Mouse (Mus musculus): ENCODE measurements around the gene Tpcn1.

Tpcn1 gene

DNA sequence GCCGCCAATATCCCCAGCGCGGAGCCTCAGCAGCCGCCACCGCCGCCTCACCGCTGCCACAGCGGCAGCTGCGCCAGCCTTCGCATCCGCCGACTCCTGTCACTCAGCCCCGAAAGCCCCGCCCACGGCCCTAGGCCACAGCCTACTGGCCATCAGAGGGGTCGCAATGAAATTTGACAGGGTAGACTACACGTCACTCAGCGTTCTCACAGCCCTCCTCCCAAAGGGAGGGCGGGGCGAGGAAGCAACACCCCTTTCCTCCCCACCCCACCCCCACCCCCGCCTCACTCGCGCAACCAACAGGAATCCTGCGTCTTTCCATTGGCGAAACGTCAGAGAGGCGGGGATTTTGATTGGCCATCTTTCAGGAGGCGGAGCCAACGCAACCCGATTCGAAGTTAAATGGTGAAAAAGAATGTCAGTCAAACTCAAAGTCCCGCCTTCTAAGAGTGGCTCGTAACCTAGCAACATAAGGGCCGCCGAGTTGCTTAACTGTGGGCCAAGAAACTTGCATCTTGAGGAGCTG lies at the start of gene Tpcn1, which contains the start of gene Iqcd:
TSS of gene Tpcn1 (minus strand) at position 105 of the 526 bp plus-strand sequence.
TSS of gene Iqcd (plus strand) at position 448 of the 526 bp plus-strand sequence.
- peak; percentile 98 for DNase-seq (ENCODE audit: low spot score in 2 of 2)

DNA sequence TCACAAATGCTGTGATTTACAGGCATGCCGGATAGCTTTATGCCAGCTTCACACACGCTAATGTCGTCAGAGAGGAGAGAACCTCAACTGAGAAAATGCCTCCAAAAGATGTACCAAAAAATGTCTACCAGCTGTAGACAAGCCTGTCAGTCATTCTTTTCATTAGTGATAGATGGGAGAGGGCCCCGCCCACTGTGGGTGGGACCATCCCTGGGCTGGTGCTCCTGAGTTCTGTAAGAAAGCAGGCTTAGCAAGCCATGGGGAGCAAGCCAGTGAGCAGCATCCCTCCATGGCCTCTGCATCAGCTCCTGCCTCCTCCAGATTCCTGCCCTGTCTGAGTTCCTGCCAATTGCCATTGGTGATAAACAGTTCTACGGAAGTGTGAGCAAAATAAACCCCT lies 47.2 kb upstream of the Tpcn1 start:
- DNase-seq (ENCODE audit: low spot score in 2 of 2): no peak

DNA sequence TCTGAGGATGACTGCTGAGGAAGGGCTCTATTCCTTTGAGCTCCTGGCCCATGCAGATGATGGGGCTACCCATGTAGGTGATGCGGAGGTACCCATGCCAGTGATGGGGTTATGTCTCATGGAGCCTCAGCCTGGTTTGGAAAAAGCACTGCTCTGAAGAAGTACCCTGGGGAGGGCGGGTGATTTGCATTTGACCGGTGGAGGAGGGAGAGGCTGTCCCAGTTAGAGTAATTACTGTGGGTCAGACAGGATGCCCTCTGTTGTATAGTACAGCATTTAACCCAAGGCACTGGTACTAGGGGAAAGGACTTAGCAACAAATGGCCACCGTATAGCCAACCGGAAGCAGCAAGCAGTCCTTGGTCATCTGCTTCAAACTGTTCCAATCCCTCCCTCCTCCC lies 46.4 kb upstream of the Tpcn1 start:
- no peak for DNase-seq (ENCODE audit: low spot score in 2 of 2)

DNA sequence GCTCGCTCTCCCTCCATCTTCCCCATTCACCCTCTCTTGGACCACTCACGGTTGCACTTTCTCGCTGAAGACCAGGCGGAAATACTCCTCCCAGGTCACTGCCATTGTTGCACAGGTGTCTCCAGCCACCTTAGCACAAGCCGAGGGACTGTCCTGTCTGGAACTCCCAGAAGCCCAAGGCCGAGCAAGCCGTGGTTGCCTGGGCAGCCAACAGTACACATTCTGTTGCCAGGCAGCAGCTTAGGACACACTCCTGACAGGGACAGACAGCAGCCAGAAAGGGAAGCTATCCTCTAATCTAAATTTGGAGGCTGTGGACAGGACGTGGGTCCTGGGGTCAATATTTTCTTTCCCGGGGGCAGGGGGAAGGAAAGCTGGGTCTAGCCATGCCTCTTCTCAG lies 45.7 kb upstream of the Tpcn1 start, which contains the start of gene Cfap73:
TSS of gene Cfap73 (minus strand) at position 105 of the 400 bp plus-strand sequence.
- no peak for DNase-seq (ENCODE audit: low spot score in 2 of 2)

DNA sequence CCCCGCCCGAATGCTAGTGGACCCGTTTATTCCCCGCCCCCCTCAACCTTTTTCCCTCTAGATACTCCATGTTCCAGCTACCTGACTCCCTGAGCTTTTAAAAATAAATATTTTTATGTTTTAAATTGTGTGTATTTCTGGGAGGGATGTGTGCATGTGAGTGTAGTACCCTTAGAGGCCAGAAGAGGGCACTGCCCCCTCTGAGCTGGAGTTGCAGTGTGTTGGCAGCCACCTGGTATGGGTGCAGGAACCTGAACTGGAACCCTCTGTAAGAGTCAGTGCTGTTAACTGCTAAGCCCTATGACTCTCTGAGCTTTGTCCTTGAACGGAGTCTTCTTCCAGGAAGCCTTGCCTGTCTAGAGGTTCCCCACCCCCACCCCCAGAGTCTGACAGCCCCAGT lies 43.4 kb upstream of the Tpcn1 start:
- no peak for DNase-seq (ENCODE audit: low spot score in 2 of 2)

DNA sequence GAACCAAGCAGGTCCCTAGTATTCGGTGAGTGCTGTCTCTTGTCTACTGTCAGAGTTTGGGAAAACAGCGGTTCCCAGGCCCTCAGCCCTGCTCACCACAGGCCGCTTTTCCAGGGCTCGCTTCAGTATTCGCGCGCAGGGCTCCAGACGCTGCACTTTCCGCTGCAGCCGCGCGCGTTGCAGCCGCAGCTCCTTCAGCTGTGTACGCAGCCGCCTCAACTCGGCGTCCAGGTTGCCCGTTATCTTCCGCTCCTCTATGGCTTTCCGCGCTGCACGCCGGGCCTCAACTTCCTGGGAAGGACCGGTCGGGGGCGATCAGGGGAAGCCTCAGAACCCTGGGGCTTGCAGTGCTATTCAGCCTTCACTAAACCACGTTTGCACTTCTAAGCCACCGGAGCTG lies 42.7 kb upstream of the Tpcn1 start:
- DNase-seq (ENCODE audit: low spot score in 2 of 2): no peak

DNA sequence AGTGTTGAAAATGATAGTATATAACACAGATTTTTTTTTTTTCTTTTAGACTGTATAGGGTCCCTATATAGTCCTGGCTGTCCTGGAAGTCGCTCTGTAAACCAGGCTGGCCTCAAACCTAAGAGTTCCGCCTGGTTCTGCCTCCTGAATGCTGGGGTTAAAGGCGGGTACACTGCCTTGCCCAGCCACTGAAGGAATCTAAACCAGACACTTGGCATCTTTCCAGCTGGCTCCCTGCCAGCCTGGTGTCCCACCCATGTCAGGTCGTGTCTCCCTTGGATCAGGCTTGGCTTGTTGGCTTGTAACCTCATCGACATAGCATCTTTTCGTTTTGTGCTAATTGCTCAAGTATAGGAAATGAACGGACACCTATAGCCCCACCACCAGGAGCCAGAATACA lies 40.2 kb upstream of the Tpcn1 start:
- DNase-seq (ENCODE audit: low spot score in 2 of 2): no peak

DNA sequence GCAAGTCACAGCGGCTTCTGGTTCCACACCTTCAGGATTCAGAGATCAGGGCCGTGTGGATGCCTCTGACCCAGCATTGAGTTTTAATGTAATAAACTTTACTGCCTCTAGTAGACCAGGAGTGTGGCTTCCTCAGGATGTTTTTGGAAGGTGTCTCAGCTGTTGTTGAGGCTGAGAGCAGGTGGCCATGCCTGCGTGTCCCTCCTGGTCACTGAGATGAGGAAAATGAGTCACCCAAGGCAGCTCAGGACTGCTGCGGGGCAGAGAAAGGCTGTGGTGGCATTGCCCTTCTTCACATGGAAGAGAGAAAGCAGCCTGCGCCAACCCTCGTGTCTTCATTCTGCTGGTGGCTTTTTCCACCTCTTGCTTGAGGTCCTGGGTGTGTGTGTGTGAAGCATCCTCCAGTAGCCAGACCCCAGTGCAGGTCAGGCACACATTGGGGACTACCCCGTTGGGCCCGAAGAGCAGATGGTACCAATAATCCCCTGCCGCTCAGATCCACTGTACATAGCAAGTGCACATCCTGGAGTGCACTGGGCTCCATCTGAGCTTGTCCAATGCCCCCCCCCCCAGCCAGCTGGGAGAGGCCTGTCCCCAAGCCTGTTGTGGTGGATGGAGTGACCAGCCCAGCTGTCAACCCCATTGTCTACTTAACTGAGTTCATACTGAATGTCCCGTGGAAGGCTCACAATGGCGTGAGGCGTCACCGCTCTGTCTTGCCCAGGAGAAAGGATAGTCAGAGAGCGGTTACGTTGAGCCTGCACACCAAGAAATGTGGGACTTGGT lies 39.2 kb upstream of the Tpcn1 start:
- no peak for DNase-seq (ENCODE audit: low spot score in 2 of 2)

DNA sequence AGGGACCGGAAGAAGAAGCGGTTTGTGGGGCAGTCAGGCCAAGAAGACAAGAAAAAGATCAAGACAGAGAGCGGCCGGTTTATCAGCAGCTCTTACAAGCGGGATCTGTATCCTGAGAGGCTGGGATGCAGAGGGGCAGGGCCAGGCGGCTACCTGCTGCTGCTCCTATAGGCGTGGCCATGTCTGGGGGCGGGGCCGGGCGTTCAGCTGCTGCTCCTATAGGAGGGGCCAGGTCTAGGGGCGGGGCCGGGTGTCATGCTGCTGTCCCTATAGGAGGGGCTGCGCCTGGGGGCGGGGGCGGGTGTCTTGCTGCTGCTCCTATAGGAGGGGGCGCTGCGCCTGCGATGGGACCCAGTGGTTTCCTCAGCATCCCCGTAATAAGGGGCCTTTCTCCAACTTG lies 37.9 kb upstream of the Tpcn1 start:
- no peak for DNase-seq (ENCODE audit: low spot score in 2 of 2)

DNA sequence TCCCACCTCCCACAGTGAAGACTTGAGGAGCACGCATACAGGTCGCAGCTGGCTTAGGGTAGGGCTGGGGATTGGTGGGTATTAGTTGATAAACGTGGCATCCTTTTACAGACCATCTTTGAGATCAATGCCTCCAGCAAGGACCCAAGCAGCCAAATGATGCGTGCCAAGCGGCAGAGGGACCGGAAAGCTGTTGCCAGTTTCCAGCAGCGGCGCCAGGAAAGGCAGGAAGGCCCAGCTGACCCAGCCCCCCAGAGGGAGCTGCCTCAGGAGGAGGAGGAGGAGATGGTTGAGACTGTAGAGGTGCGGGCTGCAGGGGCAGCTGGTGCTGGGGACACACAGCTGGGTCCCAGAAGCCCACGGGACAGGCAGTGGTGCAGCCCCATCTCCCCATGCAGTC lies 36.0 kb upstream of the Tpcn1 start:
- DNase-seq (ENCODE audit: low spot score in 2 of 2): no peak

DNA sequence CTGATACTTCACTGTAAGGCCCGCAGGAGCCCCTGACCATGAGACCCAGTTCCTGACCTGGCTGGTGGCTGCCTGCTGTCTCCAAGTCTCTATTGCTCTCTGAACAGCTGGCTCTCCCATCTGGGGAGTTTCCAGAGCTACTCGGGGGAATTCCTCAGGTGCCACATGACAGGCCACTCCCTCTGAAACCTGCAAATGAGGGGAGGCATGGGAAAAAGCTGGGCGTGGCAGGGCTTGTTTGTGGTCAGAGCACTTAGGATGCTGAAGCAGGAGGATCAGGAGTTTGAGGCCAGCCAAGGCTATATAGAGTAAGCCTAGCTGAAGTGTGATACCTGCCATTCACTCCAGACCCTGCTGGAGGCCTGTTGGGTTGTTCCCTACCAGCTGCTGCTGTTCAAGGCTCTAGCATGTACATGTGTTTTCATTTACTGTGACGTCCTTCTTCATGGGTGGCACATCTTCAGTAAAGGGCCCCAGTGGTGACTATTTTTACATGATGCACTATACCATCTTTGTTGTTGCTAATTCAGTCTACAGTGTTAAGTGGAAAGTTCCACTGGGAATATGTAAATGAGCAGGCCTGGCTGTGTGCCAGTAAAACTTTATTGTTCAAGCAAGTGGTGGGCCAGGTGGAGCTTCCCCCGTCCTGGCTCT lies 33.9 kb upstream of the Tpcn1 start:
- no peak for DNase-seq (ENCODE audit: low spot score in 2 of 2)

DNA sequence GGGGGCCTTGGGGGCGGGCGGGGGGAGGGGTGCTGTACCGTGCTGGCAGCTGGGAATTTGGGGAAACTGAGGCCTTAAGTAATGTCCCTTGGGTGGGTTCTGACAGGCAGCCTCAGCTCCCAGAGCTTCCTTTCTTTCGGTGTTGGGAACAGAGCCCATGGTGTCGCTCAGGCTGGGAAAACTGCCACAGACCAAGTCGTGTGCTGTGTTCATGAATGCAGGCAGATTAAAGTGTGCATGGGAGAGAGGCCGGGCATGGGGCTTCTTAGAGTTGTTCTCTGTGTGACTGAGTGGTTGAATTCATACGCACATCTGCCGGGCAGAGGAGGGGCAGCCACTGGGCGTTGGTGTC lies 33.3 kb upstream of the Tpcn1 start:
- DNase-seq (ENCODE audit: low spot score in 2 of 2): no peak

DNA sequence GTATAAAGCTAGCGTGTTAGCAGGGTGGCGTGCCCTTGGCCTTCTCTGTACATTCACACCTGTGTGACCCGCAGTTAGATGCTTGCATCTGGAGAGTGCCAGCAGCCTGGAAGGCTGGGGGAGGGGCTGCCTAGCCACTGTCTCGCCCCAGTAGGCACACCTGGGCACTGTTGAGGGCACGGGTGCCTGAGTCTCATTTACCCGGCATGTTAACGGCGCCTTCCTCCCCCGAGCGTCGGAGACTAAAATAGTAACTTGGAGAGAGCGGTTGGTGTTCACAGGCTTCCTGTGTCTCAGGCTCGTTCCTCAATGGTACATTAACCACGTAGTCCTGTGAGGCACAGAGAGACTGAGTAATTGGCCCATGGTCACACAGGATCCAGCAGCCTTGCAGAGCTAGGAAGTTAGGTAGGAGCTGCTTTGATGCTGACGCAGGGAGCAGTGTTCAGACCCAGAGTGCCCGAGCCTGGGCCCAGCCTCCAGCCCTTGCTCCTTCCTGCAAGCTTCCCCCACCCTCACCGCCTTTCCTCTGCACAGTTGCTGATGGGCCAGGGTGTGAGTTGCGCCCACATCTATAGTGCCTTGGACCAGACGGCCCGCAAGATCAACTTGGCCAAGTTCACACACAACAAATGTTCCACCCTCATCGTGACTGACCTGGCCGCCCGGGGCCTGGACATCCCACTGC lies 32.7 kb upstream of the Tpcn1 start:
- no peak for DNase-seq (ENCODE audit: low spot score in 2 of 2)

DNA sequence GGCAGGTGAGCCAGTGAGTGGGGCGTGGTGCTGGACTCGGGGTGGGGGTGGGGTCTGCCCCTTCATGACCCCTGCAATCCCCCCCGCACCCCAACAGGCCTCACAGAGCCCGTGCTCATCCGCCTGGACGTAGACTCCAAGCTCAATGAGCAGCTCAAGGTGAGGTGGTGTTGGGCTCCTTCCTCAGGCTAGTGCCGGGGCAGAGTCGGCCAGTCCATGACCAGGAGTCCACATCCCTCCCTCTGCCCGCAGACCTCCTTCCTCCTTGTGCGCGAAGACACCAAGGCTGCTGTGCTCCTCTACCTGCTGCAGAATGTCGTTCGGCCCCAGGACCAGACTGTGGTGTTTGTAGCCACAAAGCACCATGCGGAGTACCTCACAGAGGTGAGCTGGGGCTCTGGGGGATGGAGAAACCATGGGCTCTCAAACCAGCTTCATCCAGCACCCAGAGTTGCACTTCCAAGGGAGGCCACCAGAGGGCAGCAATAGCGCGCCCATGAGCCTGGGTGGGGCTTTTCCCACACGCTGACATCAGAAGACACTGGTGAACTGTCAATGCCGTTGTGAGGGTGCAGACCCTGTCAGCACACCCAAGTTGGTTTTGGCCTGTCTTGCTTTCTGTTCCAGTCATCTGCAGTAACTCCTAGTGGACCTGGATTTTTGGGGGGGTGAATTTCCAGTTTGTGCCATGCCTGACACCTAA lies 32.1 kb upstream of the Tpcn1 start:
- peak; percentile 65 to 72 for DNase-seq (ENCODE audit: low spot score in 2 of 2)

DNA sequence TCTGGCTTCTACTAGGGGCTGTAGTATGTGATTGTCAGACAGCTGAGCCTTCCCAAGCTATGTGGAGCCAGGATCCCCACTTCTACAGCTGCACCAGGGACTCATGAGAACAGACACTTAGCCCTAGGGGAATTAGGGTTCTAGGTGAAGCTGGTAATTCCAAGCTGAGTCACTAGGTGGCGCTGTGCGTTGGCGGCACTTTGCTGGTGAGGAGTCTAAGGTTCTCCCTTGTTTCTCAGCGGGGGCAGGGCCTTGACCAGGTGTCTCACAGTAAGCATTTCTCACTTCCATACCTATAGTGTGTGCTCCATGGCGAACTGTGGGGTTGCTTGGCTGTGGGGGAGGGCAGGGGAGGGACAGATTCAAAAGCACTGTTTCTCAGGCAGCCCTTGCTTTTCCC lies 30.7 kb upstream of the Tpcn1 start:
- no peak for DNase-seq (ENCODE audit: low spot score in 2 of 2)

DNA sequence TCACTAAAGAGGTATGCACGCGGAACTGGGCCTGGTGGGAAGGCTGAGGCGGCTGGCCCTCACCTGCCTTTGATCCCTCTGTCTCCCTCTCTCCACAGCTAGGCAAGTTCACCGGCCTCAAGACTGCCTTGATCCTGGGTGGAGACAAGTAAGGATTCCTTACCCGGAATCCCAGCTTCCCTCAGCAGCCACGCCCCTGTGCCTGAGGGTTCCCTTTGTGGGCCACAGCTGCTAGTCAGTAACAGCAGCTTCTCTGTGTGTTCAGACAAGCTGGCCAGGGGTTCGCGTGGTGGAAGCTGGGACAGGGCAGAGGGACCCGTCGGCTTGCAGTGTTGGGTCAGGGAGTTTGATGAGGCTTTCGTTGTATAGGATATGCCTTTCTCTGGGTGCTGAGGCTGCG lies 30.3 kb upstream of the Tpcn1 start:
- DNase-seq (ENCODE audit: low spot score in 2 of 2): no peak

DNA sequence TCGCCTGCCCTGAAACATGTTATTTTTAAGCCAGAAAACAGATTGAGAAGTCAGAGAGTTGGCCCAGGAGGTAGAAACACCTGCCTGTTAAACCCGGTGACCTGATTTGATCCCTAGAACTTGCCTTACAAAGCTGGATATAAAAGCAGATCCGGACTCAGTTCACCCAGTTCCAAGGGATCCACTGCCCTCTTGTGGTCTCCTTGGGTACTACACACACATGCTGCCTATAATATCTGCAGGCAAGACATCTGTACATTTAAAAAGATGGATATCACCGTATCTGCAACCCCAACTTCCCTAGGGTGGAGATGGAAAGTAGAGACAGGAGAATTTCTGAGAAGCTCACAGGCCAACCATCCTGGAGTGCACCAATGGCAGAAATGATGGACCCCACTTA lies 27.4 kb upstream of the Tpcn1 start:
- no peak for DNase-seq (ENCODE audit: low spot score in 2 of 2)

DNA sequence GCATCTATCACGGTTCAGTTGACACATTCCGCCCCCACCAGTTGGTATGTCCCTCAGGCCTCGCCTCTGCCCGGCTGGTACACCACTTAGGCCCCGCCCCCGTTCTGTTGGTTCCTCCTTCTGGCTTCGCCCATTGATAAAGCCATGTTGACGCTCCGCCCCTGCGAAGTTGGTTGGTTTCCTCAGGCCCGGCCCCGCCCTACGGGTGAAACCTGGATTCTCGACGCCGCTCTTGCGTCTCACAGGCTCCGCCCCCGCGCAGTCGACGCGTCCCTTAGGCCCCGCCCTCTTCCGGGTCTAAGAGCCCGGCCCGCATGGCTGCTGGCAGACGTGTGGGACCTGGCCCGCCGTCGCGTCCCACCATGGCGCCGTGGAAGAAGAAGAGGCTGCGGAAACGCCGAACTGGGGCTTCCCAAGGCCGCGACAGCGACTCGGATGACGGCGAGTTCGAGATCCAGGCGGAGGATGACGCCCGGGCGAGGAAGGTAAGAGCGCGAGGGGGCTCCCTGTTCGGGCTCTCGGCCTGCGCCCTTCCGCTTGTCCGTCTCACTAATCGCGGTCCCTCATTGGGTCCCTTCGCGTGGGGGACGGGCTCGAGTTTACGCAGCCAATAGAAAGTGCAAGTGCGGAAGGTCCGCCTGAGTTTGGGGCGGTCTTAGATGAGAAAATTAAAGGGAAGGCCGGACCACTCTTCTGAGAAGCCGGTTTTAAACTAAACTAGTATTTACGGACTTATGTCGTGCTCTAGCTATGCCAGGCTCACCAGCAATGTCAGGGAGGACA lies 24.5 kb upstream of the Tpcn1 start:
- peak; percentile 100 for DNase-seq (ENCODE audit: low spot score in 2 of 2)

DNA sequence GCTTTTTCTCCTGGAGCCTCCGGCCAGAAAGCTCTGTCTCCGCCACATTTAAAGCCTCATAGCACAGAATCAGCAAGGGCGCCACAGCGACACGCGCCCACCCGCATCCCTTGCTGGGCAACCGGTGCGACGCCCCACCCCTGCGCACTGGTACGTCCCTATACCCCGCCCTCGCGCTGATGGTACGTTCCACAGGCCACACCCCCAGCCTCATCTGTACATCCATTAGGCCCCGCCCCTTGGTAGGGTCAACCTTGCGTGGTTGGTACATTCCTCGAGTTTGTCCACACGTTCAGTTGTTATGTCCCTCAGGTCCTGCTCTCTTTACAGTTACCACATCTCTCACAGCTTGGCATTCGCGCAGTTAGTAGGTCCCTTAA lies 24.0 kb upstream of the Tpcn1 start, which contains the start of the genes Rita1 and Ddx54:
TSS of gene Rita1 (minus strand) at position 148 of the 380 bp plus-strand sequence.
TSS of gene Ddx54 (plus strand) at position 298 of the 380 bp plus-strand sequence.
- peak; percentile 96 for DNase-seq (ENCODE audit: low spot score in 2 of 2)

DNA sequence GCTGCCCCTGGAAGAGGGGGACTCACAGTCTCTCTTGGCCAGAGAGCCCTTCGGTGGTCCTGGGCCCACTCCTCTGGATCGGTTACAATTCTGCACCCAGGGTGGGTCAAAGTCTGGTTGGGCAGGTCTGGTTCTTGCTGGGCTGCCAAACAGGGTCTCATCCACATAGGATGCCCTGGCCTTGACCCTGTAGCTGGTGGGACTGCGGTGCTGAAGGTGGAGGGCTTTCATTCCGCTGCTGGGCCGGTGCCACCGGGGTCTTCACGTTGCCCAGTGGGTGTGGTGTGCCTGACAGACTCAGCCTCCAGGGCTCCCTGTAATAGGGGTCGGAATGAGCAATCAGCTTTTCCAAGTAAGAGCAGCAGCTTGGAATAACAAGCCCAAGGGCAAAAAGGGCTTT lies 22.9 kb upstream of the Tpcn1 start:
- no peak for DNase-seq (ENCODE audit: low spot score in 2 of 2)

DNA sequence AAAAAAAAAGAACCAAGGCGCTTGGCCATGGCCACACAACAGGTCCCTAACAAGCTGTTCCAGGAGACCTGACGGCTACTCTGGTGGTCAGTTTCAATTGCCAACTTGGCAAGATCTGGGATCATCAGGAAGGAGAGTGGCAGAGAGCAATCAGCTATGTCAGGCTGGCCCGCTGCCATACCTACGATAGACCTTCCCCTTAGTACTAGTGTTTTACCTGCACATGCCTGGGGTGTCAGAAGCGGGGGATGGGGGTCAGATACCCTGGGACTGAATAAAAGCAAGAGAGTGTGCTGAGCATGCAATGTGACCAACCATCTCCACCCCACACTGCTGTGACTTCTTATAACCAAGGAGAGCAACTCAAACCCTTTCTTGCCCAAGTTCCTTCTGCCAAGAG lies 22.4 kb upstream of the Tpcn1 start:
- DNase-seq (ENCODE audit: low spot score in 2 of 2): no peak
